Mouse (Mus musculus): Measurements from ENCODE around the gene Rpl18a. TPM values are rescaled to one million over a fixed set of nuclear protein-coding genes. Genes with fewer than 3 reads are reported as not detected.

Rpl18a gene
- total RNA-seq, 1 experiment from 2014 or later, result 1,826 TPM

DNA sequence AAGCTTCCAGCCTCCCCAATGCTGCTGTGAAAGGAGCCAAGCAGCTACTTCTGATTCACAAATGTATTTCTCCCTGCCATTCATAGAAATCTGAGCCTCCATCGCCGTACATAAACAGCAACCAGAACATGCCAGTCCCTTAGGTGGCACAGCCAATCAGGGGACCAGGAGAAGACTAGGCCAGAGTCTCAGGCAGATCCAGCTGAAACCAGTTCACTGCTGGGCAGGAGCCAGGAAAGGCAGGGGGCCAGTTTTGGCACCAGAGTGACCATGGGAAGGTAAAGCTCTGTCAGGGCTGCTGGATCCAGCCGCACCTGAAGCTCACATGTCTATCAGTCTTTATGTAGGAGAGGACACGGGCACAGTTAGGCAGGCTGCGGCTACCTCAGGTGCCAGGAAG lies 6.6 kb downstream of the Rpl18a start:
- ATAC-seq (ENCODE audit: extremely low read depth, insufficient number of reproducible peaks, low FRiP score, poor library complexity, severe bottlenecking), result no peak

DNA sequence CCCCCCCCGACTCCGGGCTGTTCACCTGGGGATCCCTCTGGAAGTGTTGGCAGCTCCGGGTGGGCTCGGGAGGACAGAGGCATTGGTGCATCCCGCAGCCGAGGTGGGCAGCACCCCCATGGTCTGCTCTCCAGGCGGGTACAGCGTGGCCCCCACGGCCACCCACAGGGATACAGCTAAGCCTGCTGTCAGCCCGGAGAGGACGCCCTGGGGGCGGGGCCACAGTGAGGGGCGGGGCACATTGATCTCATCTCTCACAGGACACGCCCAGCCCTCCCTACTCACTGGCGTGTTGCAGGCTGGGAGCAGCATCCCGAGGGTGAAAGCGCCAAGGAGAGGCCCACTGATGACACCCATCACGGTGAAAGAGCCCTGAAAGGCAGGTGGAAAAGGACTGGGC lies 9.5 kb downstream of the Rpl18a start:
- no peak for ATAC-seq (ENCODE audit: extremely low read depth, insufficient number of reproducible peaks, low FRiP score, poor library complexity, severe bottlenecking)

DNA sequence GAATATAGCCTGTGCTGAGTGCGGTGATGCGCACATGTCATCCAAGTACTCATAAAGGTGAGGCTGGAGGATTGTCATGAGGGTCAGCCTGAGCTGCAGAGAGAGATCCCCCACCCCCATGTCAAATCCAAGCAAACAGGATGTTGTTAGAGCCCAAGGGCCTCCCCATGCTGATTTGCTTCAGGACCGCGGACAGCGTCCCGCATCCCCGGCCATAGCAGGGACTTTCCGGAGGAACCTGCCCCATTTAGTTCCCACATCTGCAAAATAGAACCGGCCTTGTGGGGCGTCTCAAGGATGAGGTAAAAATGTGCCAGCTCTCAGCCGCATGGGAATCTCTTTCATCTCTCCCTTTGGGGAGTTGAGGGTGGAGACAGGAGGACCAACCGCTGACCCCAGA lies 11.6 kb downstream of the Rpl18a start:
- ATAC-seq (ENCODE audit: extremely low read depth, insufficient number of reproducible peaks, low FRiP score, poor library complexity, severe bottlenecking), result no peak; the same call in 1 of the 2 replicates

DNA sequence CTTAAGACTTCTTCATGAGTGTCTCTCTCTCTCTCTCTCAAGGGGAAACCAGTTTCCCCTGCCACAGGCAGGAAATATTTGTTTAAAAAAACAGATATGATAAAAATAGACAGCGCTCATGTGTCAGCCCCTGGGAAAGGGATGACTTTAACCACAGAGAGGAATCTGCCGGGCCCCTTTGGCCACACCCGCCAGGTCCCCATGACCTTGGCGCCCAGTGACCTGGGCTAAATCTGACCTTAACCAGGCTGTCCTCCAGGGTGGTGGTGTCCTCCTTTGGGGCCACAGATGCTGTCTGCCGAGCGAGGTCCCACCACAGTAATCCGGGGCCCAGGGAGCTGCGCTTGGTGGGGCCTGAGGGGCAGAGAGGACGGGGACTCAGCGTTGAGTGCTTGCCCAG lies 12.5 kb downstream of the Rpl18a start:
- ATAC-seq (ENCODE audit: extremely low read depth, insufficient number of reproducible peaks, low FRiP score, poor library complexity, severe bottlenecking), result no peak

DNA sequence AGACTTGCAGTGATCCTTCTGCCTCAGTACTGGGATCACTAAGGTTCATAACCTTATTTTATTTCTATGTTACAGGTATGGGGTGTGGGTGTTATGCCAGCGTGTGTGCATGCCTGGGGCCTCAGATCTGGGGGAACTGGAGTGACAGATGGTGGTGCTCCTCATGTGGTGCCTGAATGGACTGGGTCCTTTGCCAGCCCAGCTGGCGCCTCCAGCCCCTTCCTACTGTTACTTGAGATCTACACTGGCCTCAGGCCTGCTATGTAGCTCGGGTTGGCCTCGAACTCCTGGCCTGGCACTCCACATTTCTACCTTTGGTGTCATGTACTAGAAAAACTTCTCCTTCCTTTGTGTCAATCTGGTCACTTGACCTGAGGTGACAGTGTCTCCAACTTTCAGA lies 13.0 kb downstream of the Rpl18a start:
- ATAC-seq (ENCODE audit: extremely low read depth, insufficient number of reproducible peaks, low FRiP score, poor library complexity, severe bottlenecking), result no peak

DNA sequence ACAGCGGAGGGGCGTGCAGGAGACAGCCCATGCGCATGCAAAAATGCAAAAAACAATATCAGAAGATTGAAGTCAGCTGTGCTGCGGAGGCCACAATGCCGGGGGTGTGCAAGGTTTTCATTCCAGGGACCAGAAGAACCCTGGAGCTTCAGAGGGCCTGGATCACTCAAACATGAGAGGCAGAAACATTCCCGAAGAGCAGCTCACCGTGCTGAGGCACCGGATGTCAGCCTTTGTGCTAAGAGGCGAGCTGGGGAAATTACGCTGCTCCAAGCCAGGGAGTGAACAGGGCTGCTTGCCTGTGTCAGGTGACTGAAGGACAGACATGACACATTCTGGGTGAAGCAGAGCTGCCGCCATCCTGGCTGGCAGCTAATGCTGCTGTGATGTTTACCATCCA lies 16.7 kb downstream of the Rpl18a start:
- ATAC-seq (ENCODE audit: extremely low read depth, insufficient number of reproducible peaks, low FRiP score, poor library complexity, severe bottlenecking), result no peak

DNA sequence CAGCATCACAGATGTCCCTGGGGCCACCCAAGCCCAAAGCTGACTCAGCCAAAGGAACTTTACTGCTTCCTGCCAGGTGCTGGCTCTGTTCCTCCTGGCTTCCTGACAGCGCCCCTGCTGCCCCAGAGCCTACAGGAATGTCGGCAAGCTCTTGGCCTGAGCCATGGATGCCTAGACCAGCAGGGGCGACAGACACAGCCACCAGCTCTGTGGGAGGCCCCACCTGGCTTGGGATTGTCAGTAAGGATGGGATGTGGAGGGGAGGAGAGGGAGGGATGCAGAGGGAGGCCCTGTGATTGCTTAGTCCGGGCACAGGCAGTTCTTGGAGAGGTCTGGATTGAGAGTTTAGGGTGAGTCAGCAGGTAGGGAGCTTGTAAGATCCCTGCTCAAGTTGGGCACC lies 17.1 kb downstream of the Rpl18a start:
- ATAC-seq (ENCODE audit: extremely low read depth, insufficient number of reproducible peaks, low FRiP score, poor library complexity, severe bottlenecking), result no peak

DNA sequence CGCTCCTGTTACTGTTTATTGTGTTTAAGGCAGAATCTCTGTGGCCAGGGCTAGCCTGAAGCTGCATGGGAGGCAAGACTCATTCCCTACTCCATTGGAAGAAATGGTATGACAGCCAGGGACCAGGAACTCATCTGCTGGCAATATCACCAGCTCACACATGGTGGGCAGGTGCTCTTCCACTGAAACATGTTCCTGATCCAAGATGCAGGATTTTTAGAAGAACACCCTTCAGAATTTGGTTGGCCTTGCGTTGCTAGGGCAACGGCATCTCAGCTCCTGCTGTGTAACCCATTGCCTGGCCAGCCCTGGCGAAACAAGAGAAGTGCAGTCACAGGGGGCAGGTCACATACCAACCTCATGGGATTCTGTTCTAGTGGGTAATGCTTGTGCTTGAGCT lies 17.7 kb downstream of the Rpl18a start:
- ATAC-seq (ENCODE audit: extremely low read depth, insufficient number of reproducible peaks, low FRiP score, poor library complexity, severe bottlenecking), result no peak

DNA sequence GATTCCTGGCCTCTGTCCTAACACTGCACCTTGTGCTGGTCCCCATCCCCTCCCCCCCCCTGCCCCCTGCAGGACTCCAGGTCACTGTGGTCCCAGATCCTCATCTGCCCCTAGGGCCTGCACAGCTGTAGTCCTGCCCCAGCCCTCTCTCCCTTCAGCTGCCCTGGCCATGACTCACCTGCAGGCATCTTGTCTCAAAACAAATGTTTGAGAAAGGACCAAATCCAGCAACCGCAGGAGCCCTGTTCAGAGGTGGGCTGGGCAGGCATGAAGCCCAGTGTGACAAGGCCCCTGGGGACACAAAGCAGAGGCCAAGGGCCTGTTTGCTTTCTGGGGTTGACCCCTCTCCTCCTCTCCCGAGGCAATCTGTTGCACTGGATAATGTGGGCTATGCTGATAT lies 19.0 kb downstream of the Rpl18a start:
- ATAC-seq (ENCODE audit: extremely low read depth, insufficient number of reproducible peaks, low FRiP score, poor library complexity, severe bottlenecking), result no peak

DNA sequence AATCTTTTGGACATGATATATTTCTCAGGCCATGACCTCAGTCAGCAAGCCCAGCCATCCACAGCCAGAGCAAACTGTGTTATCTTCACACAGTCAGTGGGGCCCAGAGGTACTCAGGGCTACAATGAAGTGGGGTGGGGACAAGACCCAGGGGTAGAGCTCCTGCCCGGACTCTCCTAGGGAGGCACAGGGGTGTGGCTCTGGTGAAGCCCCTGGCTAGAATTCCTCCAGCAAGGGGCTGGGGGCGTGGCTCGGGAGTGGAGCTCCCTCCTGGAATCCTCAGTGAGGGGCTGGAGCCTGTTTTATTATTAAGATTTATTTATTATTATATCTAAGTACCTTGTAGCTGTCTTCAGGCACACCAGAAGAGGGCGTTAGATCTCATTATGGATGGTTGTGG lies 20.8 kb downstream of the Rpl18a start:
- ATAC-seq (ENCODE audit: extremely low read depth, insufficient number of reproducible peaks, low FRiP score, poor library complexity, severe bottlenecking), result no peak

DNA sequence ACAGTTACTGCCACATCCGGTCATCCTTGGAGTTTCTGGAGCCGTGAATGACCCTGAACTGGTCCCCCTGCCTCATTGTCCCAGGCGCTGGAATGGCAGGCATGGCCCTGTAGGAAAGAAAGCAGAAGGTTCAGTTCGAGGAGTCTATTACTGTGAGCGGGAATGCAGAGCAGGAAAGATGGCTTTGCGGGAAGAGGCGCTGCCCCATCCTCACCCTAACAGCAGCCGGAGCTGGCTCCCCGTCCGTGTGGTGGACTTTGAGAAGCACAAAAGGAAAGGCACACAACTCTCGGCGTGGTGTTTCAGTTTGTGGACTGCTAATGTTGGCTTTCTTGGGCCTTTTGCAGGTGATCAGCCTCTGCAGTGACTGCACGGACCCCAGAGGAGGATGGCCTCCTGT lies 22.8 kb downstream of the Rpl18a start:
- ATAC-seq (ENCODE audit: extremely low read depth, insufficient number of reproducible peaks, low FRiP score, poor library complexity, severe bottlenecking), result no peak

DNA sequence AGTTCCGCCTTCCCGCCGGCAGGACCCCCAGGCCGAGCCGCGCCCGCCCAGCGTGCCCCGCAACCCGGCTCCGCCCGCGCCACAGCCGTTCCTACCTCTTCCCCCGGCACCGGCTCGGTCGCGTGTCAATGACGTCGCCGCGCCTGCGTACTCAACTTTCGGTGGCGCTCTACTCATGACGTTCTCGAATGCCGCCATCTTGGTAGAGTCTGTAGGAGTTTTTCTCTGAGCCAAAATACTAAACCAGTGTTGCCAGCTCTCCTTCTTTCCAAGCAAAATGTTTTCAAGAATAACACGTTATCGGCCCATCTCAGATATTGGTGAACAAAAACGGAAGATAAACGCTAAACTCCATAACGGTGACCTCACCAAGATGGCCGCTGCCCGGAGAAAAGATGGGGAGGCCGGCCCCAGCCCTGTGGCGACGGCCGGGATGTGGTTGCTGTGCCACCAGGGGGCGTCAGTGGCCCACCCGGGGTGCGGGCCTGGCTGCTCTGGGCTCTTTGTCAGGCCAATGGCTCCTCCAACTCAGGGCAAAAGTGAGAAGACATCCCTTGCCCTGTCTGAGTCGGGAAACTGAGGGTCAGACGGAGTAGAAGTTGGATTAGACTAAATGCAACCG lies 23.7 kb downstream of the Rpl18a start, which contains the start of gene Ccdc124:
Gene Ccdc124, minus strand, starts transcription at position 572 of the 622 bp plus-strand sequence.
- peak; percentile 78 for ATAC-seq (ENCODE audit: extremely low read depth, insufficient number of reproducible peaks, low FRiP score, poor library complexity, severe bottlenecking)

DNA sequence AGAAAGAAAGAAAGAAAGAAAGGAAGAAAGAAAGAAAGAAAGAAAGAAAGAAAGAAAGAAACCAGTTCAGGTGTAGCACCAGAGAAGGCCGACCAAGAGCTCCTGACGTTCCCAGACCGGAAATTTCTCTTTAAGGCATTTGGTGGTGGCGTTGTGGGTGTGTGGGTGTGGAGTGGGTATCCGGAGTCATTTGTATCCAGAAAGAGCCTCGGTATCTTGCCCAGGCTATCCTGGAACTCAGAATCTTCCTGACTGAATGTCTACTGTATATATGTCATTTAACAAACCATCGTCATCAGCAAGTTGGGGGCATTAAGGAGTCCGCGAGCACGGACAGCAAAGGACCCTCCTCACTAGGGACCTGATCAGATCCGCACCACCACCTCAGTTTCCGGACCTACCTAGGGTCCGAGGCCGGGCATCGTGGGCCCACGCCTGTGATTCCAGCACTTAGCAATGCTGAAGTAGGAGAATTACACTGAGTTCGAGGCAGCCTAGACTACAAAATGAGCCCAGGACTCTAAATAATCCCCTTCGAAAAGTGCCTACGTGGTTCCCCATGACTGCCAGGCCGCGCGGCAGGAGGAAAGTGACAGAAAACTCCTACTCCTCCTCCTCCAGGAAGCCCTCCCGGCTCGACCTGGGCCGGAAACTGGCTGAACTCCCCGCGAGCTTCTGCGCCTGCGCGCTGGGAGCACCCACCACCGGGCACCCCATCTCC lies 24.4 kb downstream of the Rpl18a start:
- ATAC-seq (ENCODE audit: extremely low read depth, insufficient number of reproducible peaks, low FRiP score, poor library complexity, severe bottlenecking), result no peak

DNA sequence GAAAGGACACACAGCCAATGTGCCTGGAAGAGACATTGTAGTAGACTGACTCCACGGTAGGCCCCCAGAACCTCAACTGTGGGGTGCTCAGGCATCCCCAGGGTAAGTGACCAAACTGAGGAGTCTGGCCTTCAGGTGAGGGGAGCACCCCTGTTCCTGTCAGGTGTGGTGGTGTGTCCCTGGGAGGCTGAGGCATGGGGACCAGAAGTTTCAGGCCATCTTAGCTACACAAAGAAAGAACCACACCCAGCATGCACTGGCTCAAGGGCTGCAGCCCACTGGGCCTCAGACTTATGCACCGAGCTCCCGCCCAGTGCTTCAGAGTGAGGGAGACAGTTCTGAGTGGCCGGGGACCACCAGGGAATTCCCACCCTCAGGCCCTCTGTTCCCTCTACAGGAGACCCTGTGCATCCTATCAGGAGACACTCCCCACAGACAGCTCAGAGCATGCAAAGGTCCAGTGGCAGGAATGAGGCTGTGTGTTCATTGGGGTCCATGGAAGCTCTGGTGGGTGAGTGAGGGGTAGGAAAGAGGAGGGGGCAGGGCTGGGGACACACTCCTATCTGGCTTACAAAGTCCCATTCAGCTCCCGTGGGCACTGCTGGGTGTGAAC lies 25.9 kb downstream of the Rpl18a start:
- ATAC-seq (ENCODE audit: extremely low read depth, insufficient number of reproducible peaks, low FRiP score, poor library complexity, severe bottlenecking), result no peak

DNA sequence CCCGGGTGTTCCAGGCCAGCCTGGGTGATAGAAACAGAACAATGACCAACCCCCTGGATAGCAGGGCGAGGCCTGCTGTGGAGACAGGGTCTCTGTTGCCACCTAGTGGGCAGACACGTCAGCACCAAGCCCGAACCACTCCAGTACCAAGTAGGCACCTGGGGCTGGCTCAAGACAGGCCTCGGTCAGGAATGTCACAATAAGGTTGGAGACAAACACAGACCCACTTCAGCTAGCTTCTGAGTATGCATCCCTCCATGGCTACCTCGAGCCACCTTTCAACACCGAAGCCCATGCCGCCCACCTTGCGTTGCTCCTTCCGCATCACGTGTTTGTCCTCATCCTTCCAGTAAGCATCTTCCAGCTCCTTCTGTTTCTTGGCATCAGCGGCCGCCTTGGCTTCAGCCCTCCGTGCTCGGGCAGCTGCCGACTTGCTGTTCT lies 27.6 kb downstream of the Rpl18a start:
- peak; percentile 40; the same call in 1 of the 2 replicates for ATAC-seq (ENCODE audit: extremely low read depth, insufficient number of reproducible peaks, low FRiP score, poor library complexity, severe bottlenecking)

DNA sequence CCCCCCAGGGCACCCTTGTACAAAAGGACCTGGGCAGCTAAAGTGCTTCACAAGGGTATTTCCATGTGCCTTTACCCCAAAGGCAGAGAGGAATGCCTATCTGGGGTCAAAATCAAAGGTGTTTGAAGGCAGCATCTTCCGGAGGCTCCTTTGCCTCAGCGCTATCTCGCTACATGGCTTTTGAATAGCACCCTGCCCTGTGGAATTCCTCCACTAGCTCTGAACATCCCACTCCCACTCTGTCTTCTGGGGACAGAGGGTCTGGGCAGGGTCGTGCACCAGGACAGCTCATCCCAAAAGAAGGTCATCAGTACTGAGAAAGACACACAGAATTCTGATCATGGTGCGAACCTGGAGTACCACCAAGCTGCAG lies 28.0 kb downstream of the Rpl18a start:
- ATAC-seq (ENCODE audit: extremely low read depth, insufficient number of reproducible peaks, low FRiP score, poor library complexity, severe bottlenecking), result no peak

DNA sequence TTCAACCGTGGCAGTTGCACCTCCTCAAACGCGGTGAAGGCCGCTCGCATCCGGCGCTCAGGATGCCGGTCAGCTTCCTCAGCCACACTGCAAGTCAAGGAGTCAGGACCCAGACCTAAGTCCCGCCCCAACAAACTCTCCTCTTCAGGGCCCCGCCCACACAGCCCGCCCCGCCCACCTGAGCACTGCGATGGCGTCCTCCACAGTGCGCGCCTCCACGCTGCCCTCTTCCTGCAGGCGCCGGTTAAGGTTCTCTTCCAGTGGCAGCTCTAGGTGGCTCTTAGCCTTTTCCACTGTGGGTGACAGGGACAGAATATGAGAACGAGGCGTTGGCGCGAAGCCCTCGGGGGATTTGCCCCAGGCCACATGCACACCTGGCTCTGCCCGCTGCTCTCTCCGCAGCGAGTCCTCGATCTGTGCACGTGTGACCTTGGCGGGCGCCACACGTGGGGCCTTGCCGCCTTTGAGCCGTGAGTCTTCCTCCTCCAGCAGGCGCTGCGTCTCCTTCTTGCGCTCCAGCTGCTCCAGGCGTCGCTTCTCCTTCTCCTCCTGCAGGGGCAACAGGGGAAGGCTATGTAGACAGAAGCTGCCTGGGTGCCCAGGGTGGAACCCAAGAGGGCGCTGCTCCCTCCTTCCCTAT lies 28.5 kb downstream of the Rpl18a start:
- peak; percentile 11; the same call in 1 of the 2 replicates for ATAC-seq (ENCODE audit: extremely low read depth, insufficient number of reproducible peaks, low FRiP score, poor library complexity, severe bottlenecking)

DNA sequence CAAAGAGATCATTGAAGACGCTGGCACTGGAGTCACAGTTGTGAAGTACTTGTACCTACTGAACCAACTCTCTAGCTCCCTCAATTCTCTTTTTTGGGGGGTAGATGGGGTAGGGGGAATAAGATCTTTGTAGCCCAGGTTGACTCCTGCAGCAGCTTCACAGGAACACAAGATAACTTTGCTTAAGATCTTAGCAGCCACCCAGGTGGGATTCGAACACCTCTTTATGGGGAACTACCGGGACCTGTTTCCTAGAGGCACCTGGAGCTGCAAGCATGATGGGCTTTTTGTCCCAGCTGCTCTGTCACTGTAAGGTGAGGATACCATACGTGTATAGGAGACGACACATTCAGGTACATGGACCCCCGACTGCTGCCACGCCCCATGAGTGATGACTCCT lies 30.6 kb downstream of the Rpl18a start:
- ATAC-seq (ENCODE audit: extremely low read depth, insufficient number of reproducible peaks, low FRiP score, poor library complexity, severe bottlenecking), result no peak

DNA sequence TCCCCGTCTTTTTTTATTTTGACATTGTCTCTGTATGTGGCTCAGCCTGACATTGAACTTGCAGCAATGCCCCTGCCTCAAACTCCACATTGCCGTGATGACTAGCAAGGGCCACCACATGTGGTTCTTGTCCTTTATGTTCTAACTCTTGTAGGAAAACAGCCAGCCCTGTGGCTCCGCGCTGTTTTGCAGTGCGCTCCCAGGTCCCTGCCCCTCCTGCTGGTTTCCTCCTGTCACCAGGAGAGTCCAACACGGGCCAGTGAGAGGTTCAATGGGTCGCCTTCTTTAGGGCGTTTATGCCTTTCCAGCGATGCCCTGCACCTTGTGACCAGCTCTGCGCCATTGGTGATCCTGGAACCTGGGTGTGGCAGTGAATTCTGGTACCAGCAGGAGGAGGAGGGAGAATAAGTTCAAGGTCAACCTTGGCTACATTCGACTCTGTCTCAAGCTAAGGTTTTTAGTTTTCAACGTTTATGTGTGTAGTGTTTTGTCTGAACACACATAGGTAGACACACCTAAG lies 31.2 kb downstream of the Rpl18a start:
- ATAC-seq (ENCODE audit: extremely low read depth, insufficient number of reproducible peaks, low FRiP score, poor library complexity, severe bottlenecking), result no peak
